Mouse (Mus musculus) cerebellum, postnatal 10 days (tissue): ENCODE measurements at regions not wholly inside any gene's neighbourhood (a gene's known extent, or its start where the extent isn't known, plus 50 kb on each side); places are given as distances from the start of the nearest gene placed in this dataset.
A peak's percentile ranks its signal among the peaks of the same experiment; 100 is the strongest.
"Not testable (repeated sequence)": the region's sequence is repeated elsewhere in the genome, so short reads cannot be mapped to it uniquely, and the experiment has no call there.

ENCODE experiments used
- DNase-seq, 2 experiments: peaks; one replicate each; pipeline ENCODE4 v3.0.0; 2021; ENCODE audit warnings: mixed read lengths in 2 of 2

- DNase-seq: not testable (repeated sequence)
Observed at GRCm38 (mm10) chr8:51181626-51182025, 2329.9 kb upstream of the Aga start.

- no peak for DNase-seq
Observed at GRCm38 (mm10) chr8:51170123-51170522, 2326.4 kb upstream of the Tenm3 start.

DNA sequence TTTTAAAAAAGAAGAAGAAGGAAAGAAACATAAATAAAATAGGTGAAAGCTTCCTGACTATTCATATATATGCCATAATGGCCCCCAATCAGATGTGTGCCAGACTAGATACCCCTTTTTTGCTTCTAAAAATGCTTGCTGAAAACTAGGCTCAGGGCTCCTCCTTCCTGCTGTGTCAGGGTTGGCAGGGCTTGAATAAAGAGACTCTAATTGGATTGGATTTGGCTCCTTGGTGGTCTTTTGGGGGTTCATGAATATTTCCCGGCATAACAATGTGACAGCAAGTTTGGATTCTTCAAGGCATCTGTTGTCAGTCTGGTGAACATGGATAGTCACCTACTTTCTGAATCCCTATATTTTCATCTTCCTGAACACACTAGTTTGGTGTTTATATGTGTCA lies 2301.6 kb upstream of the Tenm3 start:
- DNase-seq: peak; percentile 9 to 22

DNA sequence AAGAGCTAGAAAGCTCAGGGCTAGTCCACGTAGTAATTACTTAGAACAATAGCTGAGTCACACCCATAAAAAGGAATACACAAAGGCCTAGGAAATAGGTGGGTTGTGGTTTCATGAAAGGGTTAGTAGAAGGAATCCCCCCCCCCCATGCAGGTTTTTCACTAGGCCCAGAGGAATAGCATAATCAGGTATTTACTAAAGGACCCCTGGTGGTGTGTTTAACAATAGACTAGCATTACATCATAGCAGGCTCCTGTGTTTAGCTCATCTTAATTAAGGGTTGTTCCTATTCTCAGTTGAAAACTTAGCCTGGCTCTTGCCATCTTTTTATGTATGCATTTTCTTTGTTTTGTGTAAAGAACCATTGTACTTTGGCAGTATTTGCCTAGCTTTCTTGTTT lies 2281.7 kb upstream of the Tenm3 start:
- DNase-seq: not testable (repeated sequence)
